Mouse (Mus musculus) megakaryocyte, embryonic 14.5 days (primary cell): Measurements from ENCODE around the gene Dnaic2.

Experiments
- FLI1 ChIP-seq: IDR thresholded peaks from 2 replicates; pipeline ENCODE4 v1.6.1; 2012; ENCODE audit warnings: low read length, inconsistent platforms, mixed read lengths
- GATA1 ChIP-seq: IDR thresholded peaks from 3 replicates; pipeline ENCODE4 v1.6.1; 2012; ENCODE audit warnings: mixed read lengths, low read length, inconsistent platforms, borderline replicate concordance

DNA sequence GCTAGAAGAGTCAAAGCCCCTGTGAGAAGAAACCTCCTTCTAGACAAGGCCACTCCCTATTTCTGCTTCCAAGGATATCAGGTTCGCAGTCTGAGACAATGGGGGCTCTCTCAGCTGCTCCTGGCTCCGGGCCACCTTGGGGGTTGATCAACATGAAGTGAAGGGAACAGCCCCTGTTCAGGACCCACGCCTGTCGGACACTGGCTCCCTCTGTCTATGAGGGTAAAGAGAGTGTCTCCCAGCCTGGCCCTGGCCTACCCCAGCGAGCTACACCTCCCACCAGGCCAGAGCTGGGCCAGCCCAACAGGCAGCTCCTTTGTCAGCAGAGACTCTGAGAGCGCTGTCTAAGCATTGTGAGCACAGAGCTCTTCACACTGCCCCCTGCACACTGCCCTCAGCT, 42.7 kb downstream of the Dnaic2 start:
- TF ChIP-seq GATA1 (no peak), FLI1 (no peak)
